Mouse (Mus musculus): ENCODE data around the gene Xndc1. TPM values are rescaled to one million over a fixed set of nuclear protein-coding genes. Genes with fewer than 3 reads are reported as not detected.
A peak's percentile ranks its signal among the peaks of the same experiment; 100 is the strongest.
"Not testable (repeated sequence)": the region's sequence is repeated elsewhere in the genome, so short reads cannot be mapped to it uniquely, and the experiment has no call there.

Xndc1 gene
- polyA plus RNA-seq (2015; fragmentation: Nextera tagmentation; extraction: Ambion mirVana) = 26.7 and 28.1 TPM in 2 replicates

GRCm38 (mm10) chr7:102065046-102065891 is at the start of gene Xndc1, which contains the start of the genes Rnf121 and Xntrpc:
Gene Xndc1 (plus strand): TSS chr7:102065511.
Gene Rnf121 (minus strand): TSS chr7:102065469.
Gene Xntrpc (plus strand): TSS chr7:102065713.
- Histone ChIP-seq H3K27ac (replicated peaks) (peak within 1 kb of the TSS; percentile 88), H3K36me3 (no peaks in the 10 kb centered on the region)
- WGBS = under 1% methylated on average over 56 of the region's 56 CpGs

GRCm38 (mm10) chr7:102016936-102017335 is 48.4 kb upstream of the Xndc1 start:
- 90% methylated on average over 4 of the region's 4 CpGs for WGBS
- H3K27ac ChIP-seq (replicated peaks) = no peak overlapping the region
- no peak overlapping the region for H3K4me2 ChIP-seq
- no peak for ATAC-seq (ENCODE audit: low FRiP score, low read depth)
- H3K4me3 ChIP-seq = no peak overlapping the region
- H3K4me1 ChIP-seq (replicated peaks) = no peaks in the 10 kb centered on the region
- H3K27me3 ChIP-seq = no peaks in the 10 kb centered on the region
- no peaks in the 10 kb centered on the region for H3K9me3 ChIP-seq
- H3K36me3 ChIP-seq = peaks cover 80% of the 10 kb centered on the region
- no peak overlapping the region for H3K9ac ChIP-seq

More at GRCm38 (mm10) chr7:102065046-102065891, at the start of gene Xndc1, which contains the start of the genes Rnf121 and Xntrpc:
- Histone ChIP-seq H3K9me3 (no peaks in the 10 kb centered on the region), H3K4me1 (replicated peaks) (peaks cover 36% of the 10 kb centered on the region), H3K4me3 (peak within 1 kb of the TSS; percentile 72), H3K4me2 (peak within 1 kb of the TSS; percentile 65), H3K9ac (peak within 1 kb of the TSS; percentile 75), H3K27me3 (no peaks in the 10 kb centered on the region)
- ATAC-seq (ENCODE audit: low FRiP score, low read depth) = peak; percentile 99

GRCm38 (mm10) chr7:102017452-102017851 is 47.9 kb upstream of the Xndc1 start:
- Histone ChIP-seq H3K4me3 (no peak overlapping the region), H3K4me1 (replicated peaks) (no peaks in the 10 kb centered on the region), H3K36me3 (peaks cover 80% of the 10 kb centered on the region), H3K9me3 (no peaks in the 10 kb centered on the region), H3K27me3 (no peaks in the 10 kb centered on the region), H3K27ac (replicated peaks) (no peak overlapping the region), H3K9ac (no peak overlapping the region), H3K4me2 (no peak overlapping the region)
- ATAC-seq (ENCODE audit: low FRiP score, low read depth) = no peak
- 93% methylated on average over 5 of the region's 5 CpGs for WGBS

GRCm38 (mm10) chr7:102018034-102018433 is 47.3 kb upstream of the Xndc1 start:
- no peak overlapping the region for H3K27ac ChIP-seq (replicated peaks)
- no peaks in the 10 kb centered on the region for H3K9me3 ChIP-seq
- H3K27me3 ChIP-seq = no peaks in the 10 kb centered on the region
- no peak overlapping the region for H3K4me3 ChIP-seq
- H3K36me3 ChIP-seq = peaks cover 80% of the 10 kb centered on the region
- WGBS = 83% methylated on average over 7 of the region's 7 CpGs
- ATAC-seq (ENCODE audit: low FRiP score, low read depth) = no peak
- no peaks in the 10 kb centered on the region for H3K4me1 ChIP-seq (replicated peaks)
- no peak overlapping the region for H3K4me2 ChIP-seq
- no peak overlapping the region for H3K9ac ChIP-seq

GRCm38 (mm10) chr7:102018590-102018989 is 46.7 kb upstream of the Xndc1 start, which contains the start of gene Il18bp:
Gene Il18bp (minus strand): TSS chr7:102018690.
- ATAC-seq (ENCODE audit: low FRiP score, low read depth) = no peak
- H3K9me3 ChIP-seq = no peaks in the 10 kb centered on the region
- no peak within 1 kb of the TSS for H3K4me3 ChIP-seq
- no peak within 1 kb of the TSS for H3K27ac ChIP-seq (replicated peaks)
- H3K9ac ChIP-seq = no peak within 1 kb of the TSS
- no peak within 1 kb of the TSS for H3K4me2 ChIP-seq
- H3K36me3 ChIP-seq = peaks cover 80% of the 10 kb centered on the region
- WGBS = 93% methylated on average over 3 of the region's 3 CpGs
- no peaks in the 10 kb centered on the region for H3K27me3 ChIP-seq
- no peaks in the 10 kb centered on the region for H3K4me1 ChIP-seq (replicated peaks)

- Histone ChIP-seq H3K36me3 (peaks cover 78% of the 10 kb centered on the region), H3K4me2 (no peak overlapping the region), H3K9ac (no peak overlapping the region), H3K9me3 (no peaks in the 10 kb centered on the region), H3K27ac (replicated peaks) (no peak overlapping the region), H3K4me3 (no peak overlapping the region), H3K4me1 (replicated peaks) (no peaks in the 10 kb centered on the region), H3K27me3 (no peaks in the 10 kb centered on the region)
- WGBS = 68% methylated on average over 3 of the region's 3 CpGs
- ATAC-seq (ENCODE audit: low FRiP score, low read depth) = no peak
These were observed 45.9 kb upstream of the Xndc1 start for GRCm38 (mm10) chr7:102019362-102019761.

- not testable (repeated sequence) for H3K9me3 ChIP-seq; H3K27ac ChIP-seq (replicated peaks); H3K4me3 ChIP-seq; H3K9ac ChIP-seq; H3K4me1 ChIP-seq (replicated peaks); ATAC-seq (ENCODE audit: low FRiP score, low read depth); H3K27me3 ChIP-seq; H3K4me2 ChIP-seq
- 76% methylated on average over 2 of the region's 2 CpGs for WGBS
- peaks cover 71% of the 10 kb centered on the region for H3K36me3 ChIP-seq
These were observed 44.4 kb upstream of the Xndc1 start for GRCm38 (mm10) chr7:102020934-102021333.

GRCm38 (mm10) chr7:102023821-102024220 is 41.5 kb upstream of the Xndc1 start:
- WGBS = 96% methylated on average over 9 of the region's 9 CpGs
- no peak for ATAC-seq (ENCODE audit: low FRiP score, low read depth)
- H3K36me3 ChIP-seq = peaks cover 67% of the 10 kb centered on the region

GRCm38 (mm10) chr7:102025187-102026119 is 39.9 kb upstream of the Xndc1 start:
- ATAC-seq (ENCODE audit: low FRiP score, low read depth) = no peak
- WGBS = 88% methylated on average over 2 of the region's 2 CpGs
- no peaks in the 10 kb centered on the region for H3K27me3 ChIP-seq
- H3K4me3 ChIP-seq = no peak overlapping the region
- no peak overlapping the region for H3K9ac ChIP-seq
- no peak overlapping the region for H3K4me2 ChIP-seq
- no peak overlapping the region for H3K27ac ChIP-seq (replicated peaks)
- H3K36me3 ChIP-seq = peaks cover 61% of the 10 kb centered on the region
- no peaks in the 10 kb centered on the region for H3K4me1 ChIP-seq (replicated peaks)
- H3K9me3 ChIP-seq = no peaks in the 10 kb centered on the region

More at GRCm38 (mm10) chr7:102023821-102024220, 41.5 kb upstream of the Xndc1 start:
- no peak overlapping the region for H3K9ac ChIP-seq
- no peaks in the 10 kb centered on the region for H3K4me1 ChIP-seq (replicated peaks)
- no peaks in the 10 kb centered on the region for H3K27me3 ChIP-seq
- H3K4me2 ChIP-seq = no peak overlapping the region
- no peak overlapping the region for H3K4me3 ChIP-seq
- H3K27ac ChIP-seq (replicated peaks) = no peak overlapping the region
- H3K9me3 ChIP-seq = no peaks in the 10 kb centered on the region

GRCm38 (mm10) chr7:102034904-102035303 is 30.4 kb upstream of the Xndc1 start:
- no peak for ATAC-seq (ENCODE audit: low FRiP score, low read depth)
- H3K9me3 ChIP-seq = no peaks in the 10 kb centered on the region
- WGBS = 84% methylated on average over 1 of the region's 1 CpGs
- H3K4me1 ChIP-seq (replicated peaks) = no peaks in the 10 kb centered on the region
- H3K4me3 ChIP-seq = no peak overlapping the region
- no peak overlapping the region for H3K4me2 ChIP-seq
- H3K9ac ChIP-seq = no peak overlapping the region
- H3K27me3 ChIP-seq = no peaks in the 10 kb centered on the region
- no peak overlapping the region for H3K27ac ChIP-seq (replicated peaks)
- peaks cover 79% of the 10 kb centered on the region for H3K36me3 ChIP-seq

GRCm38 (mm10) chr7:102035534-102035933 is 29.8 kb upstream of the Xndc1 start:
- Histone ChIP-seq H3K9ac (no peak overlapping the region), H3K36me3 (peaks cover 83% of the 10 kb centered on the region), H3K9me3 (no peaks in the 10 kb centered on the region), H3K27me3 (no peaks in the 10 kb centered on the region), H3K4me2 (no peak overlapping the region), H3K27ac (replicated peaks) (no peak overlapping the region), H3K4me3 (no peak overlapping the region), H3K4me1 (replicated peaks) (no peaks in the 10 kb centered on the region)
- ATAC-seq (ENCODE audit: low FRiP score, low read depth) = no peak
- WGBS = 97% methylated on average over 2 of the region's 2 CpGs

- no peak for ATAC-seq (ENCODE audit: low FRiP score, low read depth)
- Histone ChIP-seq H3K4me3 (no peak overlapping the region), H3K4me2 (no peak overlapping the region), H3K4me1 (replicated peaks) (no peaks in the 10 kb centered on the region), H3K27ac (replicated peaks) (no peak overlapping the region), H3K36me3 (peaks cover 80% of the 10 kb centered on the region), H3K27me3 (no peaks in the 10 kb centered on the region), H3K9ac (no peak overlapping the region), H3K9me3 (no peaks in the 10 kb centered on the region)
- WGBS = 95% methylated on average over 3 of the region's 3 CpGs
These were observed 28.0 kb upstream of the Xndc1 start for GRCm38 (mm10) chr7:102037318-102037717.

Measured in hindbrain, embryonic 15.5 days (tissue).